Mouse (Mus musculus) forebrain, embryonic 10.5 days (tissue): Measurements from ENCODE around the gene Gps1. TPM values are rescaled to one million over a fixed set of nuclear protein-coding genes. Genes with fewer than 3 reads are reported as not detected.
"Not testable (repeated sequence)": the region's sequence is repeated elsewhere in the genome, so short reads cannot be mapped to it uniquely, and the experiment has no call there.

ENCODE experiments used
- DNase-seq: peaks from one replicate; pipeline ENCODE4 v3.0.0-alpha.2; 2017; ENCODE audit warnings: low spot score; ENCODE audit errors: extremely low spot score
- H3K27ac ChIP-seq: fragments of 300-500 bp; sonication (generic); 2 replicates; pipeline ENCODE4 v1.5.1; 2016; ENCODE audit warnings: mild to moderate bottlenecking
- H3K27me3 ChIP-seq: fragments of 300-500 bp; sonication (generic); 2 replicates; pipeline ENCODE4 v1.6.1; 2016; ENCODE audit warnings: mild to moderate bottlenecking; ENCODE audit not compliant: poor library complexity, severe bottlenecking
- H3K36me3 ChIP-seq: fragments of 300-500 bp; sonication (generic); replicated peaks from 2 replicates; pipeline ENCODE4 v1.6.1; 2016; ENCODE audit warnings: mild to moderate bottlenecking, moderate library complexity
- H3K4me1 ChIP-seq: fragments of 300-500 bp; sonication (generic); 2 replicates; pipeline ENCODE4 v1.6.1; 2016
- H3K4me3 ChIP-seq: fragments of 300-500 bp; sonication (generic); 2 replicates; pipeline ENCODE4 v1.5.1; 2016; ENCODE audit warnings: mild to moderate bottlenecking, moderate library complexity
- H3K9me3 ChIP-seq: fragments of 300-500 bp; sonication (generic); 2 replicates; pipeline ENCODE4 v1.6.1; 2016; ENCODE audit warnings: mild to moderate bottlenecking, moderate library complexity
- WGBS: fragments of 180-500 bp; shearing (Covaris S2); methylation state at CpG from one replicate; pipeline ENCODE4 v1.1.7; 2016; 5-methylcytosine and 5-hydroxymethylcytosine counted together
- polyA plus RNA-seq: library from polyadenylated mRNA; unstranded; fragments of >200 nt; fragmentation: Nextera tagmentation; extraction: Ambion mirVana; gene quantifications from 2 replicates; pipeline ENCODE4 v1.2.1, GENCODE M21; 2016

The Gps1 gene
- polyA plus RNA-seq, 1 experiment from 2014 or later = 281 TPM

DNA sequence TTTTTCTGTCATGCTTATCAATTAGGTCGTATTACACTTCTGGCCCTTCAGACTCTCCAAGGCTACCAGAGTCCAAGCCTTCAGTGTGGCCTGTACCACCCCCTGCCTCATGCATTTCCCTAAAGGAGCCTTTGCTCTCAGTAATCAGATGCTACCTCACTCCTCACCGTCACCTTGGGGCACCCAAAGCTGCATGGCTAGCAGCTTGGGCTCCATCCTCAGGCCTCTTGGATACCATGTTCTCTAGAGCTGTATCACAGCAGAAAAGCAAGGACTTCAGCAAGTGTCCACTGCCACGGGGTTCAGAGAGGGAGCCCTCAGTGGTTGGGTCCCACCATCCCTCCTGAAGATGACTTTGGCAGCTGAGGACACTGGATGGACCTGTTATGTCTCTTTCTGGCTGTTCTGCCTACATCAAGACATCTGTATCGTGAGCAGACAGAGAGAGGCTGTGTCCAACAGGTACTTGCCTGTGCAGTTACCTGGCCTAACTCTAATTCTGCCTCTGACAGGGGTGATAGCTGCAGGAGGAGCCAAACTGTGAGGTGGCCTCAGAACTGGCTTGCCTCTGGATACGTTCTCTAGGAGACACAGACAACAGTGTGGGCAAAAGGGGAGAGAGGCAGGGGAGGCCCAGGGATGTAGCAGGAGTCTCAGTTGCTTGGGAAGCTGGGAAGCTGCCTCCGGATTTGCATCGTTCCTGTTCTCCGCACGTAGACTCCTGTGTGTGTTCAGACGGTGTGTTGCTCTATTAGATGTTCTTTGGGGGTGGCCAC is 45.9 kb downstream of the Gps1 start:
- Histone ChIP-seq H3K4me1 (peaks cover 68% of the 10 kb centered on the region), H3K27ac (peak overlapping the region; percentile 54), H3K4me3 (no peak overlapping the region), H3K9me3 (no peaks in the 10 kb centered on the region), H3K36me3 (peaks cover 27% of the 10 kb centered on the region), H3K27me3 (no peaks in the 10 kb centered on the region)
- DNase-seq = no peak
- WGBS = 89% methylated on average over 10 of the region's 10 CpGs

DNA sequence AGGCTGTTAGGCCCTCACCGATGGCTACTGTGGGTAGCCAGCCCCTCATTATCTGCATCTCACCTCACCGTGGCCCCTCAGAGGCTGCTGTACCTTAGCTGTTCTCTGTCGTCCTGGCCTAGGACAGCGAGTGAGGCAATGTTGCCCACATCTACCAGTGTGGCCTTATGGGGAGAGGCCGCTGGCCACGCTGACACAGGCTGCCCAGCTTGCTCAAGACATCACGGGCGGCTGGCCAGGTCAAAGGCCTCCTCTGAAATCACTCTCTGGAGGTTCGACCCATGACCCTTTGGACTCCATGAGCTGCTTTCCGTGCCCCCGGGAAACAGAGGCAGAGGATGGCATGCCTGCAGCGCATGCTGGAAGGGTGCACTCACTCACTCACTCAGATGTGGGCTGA is 46.6 kb downstream of the Gps1 start:
- Histone ChIP-seq H3K4me1 (peaks cover 63% of the 10 kb centered on the region), H3K27me3 (no peaks in the 10 kb centered on the region), H3K27ac (peak overlapping the region; percentile 54), H3K4me3 (no peak overlapping the region), H3K36me3 (peaks cover 26% of the 10 kb centered on the region), H3K9me3 (no peaks in the 10 kb centered on the region)
- no peak for DNase-seq
- WGBS = 89% methylated on average over 12 of the region's 12 CpGs

DNA sequence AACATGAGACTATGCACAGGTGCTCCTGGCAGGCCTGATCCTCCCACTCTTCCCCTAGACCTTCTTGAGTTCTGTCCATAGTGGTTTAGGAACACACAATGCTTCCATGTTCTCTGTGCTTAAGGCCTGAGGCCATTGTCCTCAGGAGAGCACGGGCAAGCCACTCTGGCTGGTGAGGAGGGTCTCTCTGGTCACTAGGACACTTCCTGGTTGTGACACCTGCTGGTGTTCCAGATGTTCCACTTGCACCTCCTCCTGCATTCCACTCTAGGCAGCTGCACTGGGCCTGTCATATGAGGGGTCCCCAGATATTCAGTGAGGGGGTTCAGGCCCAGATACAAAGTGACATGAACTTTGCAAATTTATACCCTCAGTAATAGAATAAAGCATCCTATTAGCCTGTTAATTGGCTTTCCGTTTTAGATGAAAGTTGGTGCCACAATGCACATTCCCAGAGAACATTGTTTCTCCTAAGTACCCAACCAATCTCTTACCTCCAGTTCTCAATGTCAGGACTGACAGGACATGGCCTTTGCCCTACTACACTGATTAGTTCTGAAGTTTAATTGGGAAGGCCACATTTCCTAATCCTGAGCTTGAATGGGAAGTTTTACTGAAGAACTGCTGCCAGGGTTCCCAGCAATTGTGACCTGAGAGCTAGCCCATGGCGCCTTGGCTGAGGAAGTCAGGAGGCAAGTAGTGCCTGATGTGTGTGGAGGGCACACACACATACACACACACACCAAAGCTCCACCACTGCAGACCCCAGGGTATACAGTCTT is 47.8 kb downstream of the Gps1 start:
- Histone ChIP-seq H3K36me3 (peaks cover 17% of the 10 kb centered on the region; the same call in 1 of the 2 replicates), H3K27me3 (no peaks in the 10 kb centered on the region), H3K27ac (peak overlapping the region; percentile 26; the same call in 1 of the 2 replicates), H3K4me3 (no peak overlapping the region; the same call in 1 of the 2 replicates), H3K9me3 (no peaks in the 10 kb centered on the region), H3K4me1 (peaks cover 52% of the 10 kb centered on the region)
- no peak for DNase-seq
- 78% methylated on average over 3 of the region's 3 CpGs for WGBS

DNA sequence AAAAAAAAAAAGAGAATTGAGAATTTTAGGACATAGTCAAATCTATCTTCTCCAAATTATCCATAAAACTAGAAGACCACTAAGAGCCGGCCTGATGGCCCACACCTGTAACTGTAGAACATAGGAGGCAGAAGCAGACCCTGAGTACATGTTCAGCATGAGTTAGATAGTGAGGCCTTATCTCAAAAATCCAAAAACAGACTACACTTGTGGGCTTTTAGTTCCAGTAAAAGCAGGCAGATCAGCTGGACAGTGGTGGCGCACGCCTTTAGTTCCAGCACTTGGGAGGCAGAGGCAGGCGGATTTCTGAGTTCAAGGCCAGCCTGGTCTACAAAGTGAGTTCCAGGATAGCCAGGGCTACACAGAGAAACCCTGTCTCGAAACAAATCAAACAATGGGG is 48.9 kb downstream of the Gps1 start:
- not testable (repeated sequence) for H3K4me3 ChIP-seq, DNase-seq, H3K9me3 ChIP-seq, H3K27me3 ChIP-seq
- WGBS = 92% methylated on average over 5 of the region's 5 CpGs
- Histone ChIP-seq H3K36me3 (peaks cover 17% of the 10 kb centered on the region; the same call in 1 of the 2 replicates), H3K4me1 (peaks cover 44% of the 10 kb centered on the region), H3K27ac (peak overlapping the region; percentile 75)

DNA sequence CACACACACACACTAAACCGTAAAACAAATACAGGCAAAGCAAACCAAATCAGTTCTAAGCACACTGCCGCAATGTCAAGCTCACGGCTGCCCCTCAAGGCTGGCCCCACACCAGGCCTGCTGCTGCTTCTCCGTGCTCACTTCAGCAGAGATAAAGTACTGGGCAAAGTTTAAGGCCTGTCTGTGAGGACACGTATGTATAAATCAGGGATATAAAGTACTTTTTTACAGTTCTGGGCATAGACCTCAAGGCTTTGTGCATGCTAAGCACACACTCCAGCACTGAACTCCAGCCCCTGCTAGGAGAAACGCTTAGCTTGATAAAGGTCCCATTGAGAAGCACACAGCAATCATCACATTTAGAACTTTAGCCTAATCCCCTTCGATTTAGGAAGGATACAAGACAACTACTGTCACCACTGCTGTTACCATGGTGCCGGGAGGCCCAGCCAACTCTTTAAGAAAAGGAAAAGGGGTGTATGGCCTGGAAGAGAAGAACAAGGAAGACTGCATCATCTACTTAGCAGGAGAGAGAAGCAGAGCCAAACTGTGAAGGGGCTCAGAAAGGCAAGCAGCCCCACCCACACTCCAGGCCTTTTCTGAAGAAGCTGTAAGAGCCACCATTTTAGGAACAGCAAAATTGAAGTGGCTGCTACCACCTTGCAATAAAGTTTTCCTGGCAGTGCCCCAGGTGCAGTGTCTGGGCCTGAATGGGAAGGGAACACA is 49.6 kb downstream of the Gps1 start:
- H3K4me3 ChIP-seq = peak overlapping the region; percentile 18; the same call in 1 of the 2 replicates
- peak; percentile 44 for DNase-seq
- WGBS = 56% methylated on average over 8 of the region's 8 CpGs

More for the DNA sequence above, 49.6 kb downstream of the Gps1 start:
- Histone ChIP-seq H3K27me3 (no peaks in the 10 kb centered on the region), H3K36me3 (peaks cover 17% of the 10 kb centered on the region; the same call in 1 of the 2 replicates), H3K9me3 (no peaks in the 10 kb centered on the region), H3K4me1 (peaks cover 42% of the 10 kb centered on the region), H3K27ac (peak overlapping the region; percentile 75)

Other genes with a start within 250 kb of the Gps1 start
- 205 and 212 TPM in 2 replicates for gene Mcrip1, start 234.5 kb upstream of the Gps1 start, polyA plus RNA-seq
- not detected in 2 replicates for gene Ppp1r27, start 233.1 kb upstream of the Gps1 start, polyA plus RNA-seq
- gene P4hb, start 211.0 kb upstream of the Gps1 start, polyA plus RNA-seq = 485 and 533 TPM in 2 replicates
- gene Arhgdia, start 202.6 kb upstream of the Gps1 start, polyA plus RNA-seq = 744 and 753 TPM in 2 replicates
- gene Alyref, start 185.9 kb upstream of the Gps1 start, polyA plus RNA-seq = 618 and 646 TPM in 2 replicates
- gene Anapc11, start 185.9 kb upstream of the Gps1 start, polyA plus RNA-seq = 218 and 228 TPM in 2 replicates
- 0.44 TPM in 1 of 2 replicates, not detected in the other for gene Npb, start 175.8 kb upstream of the Gps1 start, polyA plus RNA-seq
- gene Pcyt2, start 166.3 kb upstream of the Gps1 start, polyA plus RNA-seq = 145 and 148 TPM in 2 replicates
- gene Sirt7, start 159.0 kb upstream of the Gps1 start, polyA plus RNA-seq = 30.1 and 32.8 TPM in 2 replicates
- gene Mafg, start 150.7 kb upstream of the Gps1 start, polyA plus RNA-seq = 20.2 and 22.7 TPM in 2 replicates
- gene Pycr1, start 140.5 kb upstream of the Gps1 start, polyA plus RNA-seq = 37.5 and 40.5 TPM in 2 replicates
- not detected in 2 replicates for gene Myadml2, start 136.1 kb upstream of the Gps1 start, polyA plus RNA-seq
- gene Notum, start 123.1 kb upstream of the Gps1 start, polyA plus RNA-seq = 0.57 and 0.75 TPM in 2 replicates
- 134 and 142 TPM in 2 replicates for gene Aspscr1, start 111.3 kb upstream of the Gps1 start, polyA plus RNA-seq
- 118 and 133 TPM in 2 replicates for gene Cenpx, start 70.5 kb upstream of the Gps1 start, polyA plus RNA-seq
- 51.9 and 59.2 TPM in 2 replicates for gene Lrrc45, start 70.3 kb upstream of the Gps1 start, polyA plus RNA-seq
- gene Rac3, start 62.8 kb upstream of the Gps1 start, polyA plus RNA-seq = 23.8 and 28.4 TPM in 2 replicates
- 13.3 and 14.8 TPM in 2 replicates for gene Dcxr, start 57.0 kb upstream of the Gps1 start, polyA plus RNA-seq
- 1.1 and 1.3 TPM in 2 replicates for gene Cbr2, start 52.2 kb upstream of the Gps1 start, polyA plus RNA-seq
- 12.3 and 14.2 TPM in 2 replicates for gene Hmga1b, start 21.5 kb upstream of the Gps1 start, polyA plus RNA-seq
- 39.1 and 43.3 TPM in 2 replicates for gene Rfng, start 65 bp upstream of the Gps1 start, polyA plus RNA-seq
- gene Dus1l, start 12.1 kb downstream of the Gps1 start, polyA plus RNA-seq = 110 and 111 TPM in 2 replicates
- 134 and 144 TPM in 2 replicates for gene Fasn, start 40.3 kb downstream of the Gps1 start, polyA plus RNA-seq
- gene Ccdc57, start 148.6 kb downstream of the Gps1 start, polyA plus RNA-seq = 7.9 and 8.6 TPM in 2 replicates
- gene Slc16a3, start 164.2 kb downstream of the Gps1 start, polyA plus RNA-seq = 147 and 194 TPM in 2 replicates
- 120 and 123 TPM in 2 replicates for gene Csnk1d, start 207.1 kb downstream of the Gps1 start, polyA plus RNA-seq